Mouse (Mus musculus) brain, embryonic 14.5 days (tissue): ENCODE measurements around the gene 9430015G10Rik.

Source experiments
- CTCF ChIP-seq: fragments of 200-500 bp; IDR thresholded peaks from 2 replicates; pipeline ENCODE4 v1.5.1; 2012; ENCODE audit warnings: inconsistent platforms, mild to moderate bottlenecking, moderate library complexity, borderline replicate concordance; ENCODE audit not compliant: insufficient read depth, insufficient read length; ENCODE audit errors: extremely low read depth
- POLR2A ChIP-seq: fragments of 200-500 bp; IDR thresholded peaks from 2 replicates; pipeline ENCODE4 v1.6.1; 2012; ENCODE audit warnings: mild to moderate bottlenecking, inconsistent platforms, borderline replicate concordance; ENCODE audit not compliant: poor library complexity, insufficient read depth, insufficient read length, severe bottlenecking; ENCODE audit errors: extremely low read depth

GRCm38 (mm10) chr4:156076911-156077382 is 32.8 kb upstream of the 9430015G10Rik start:
- TF ChIP-seq CTCF (no peak), POLR2A (no peak)
